Mouse (Mus musculus) mature B cell (primary cell): ENCODE measurements at regions not wholly inside any gene's neighbourhood (a gene's known extent, or its start where the extent isn't known, plus 50 kb on each side); places are given as distances from the start of the nearest gene placed in this dataset.

Experiments
- in situ Hi-C: fragments of 300-500 bp; cut with MboI; formaldehyde crosslinking; loops from 2 replicates; pipeline ENCODE4 v1.14.3; 2019

- in situ Hi-C loops, result no loop called here
These were observed 102.3 kb downstream of the Gm26897 start for GRCm38 (mm10) chr5:111835737-111836667.

- in situ Hi-C loops, result no loop called here
These were observed 103.0 kb downstream of the Gm26897 start for GRCm38 (mm10) chr5:111836668-111837234.

- in situ Hi-C loops, result no loop called here
These were observed 108.7 kb downstream of the Gm26897 start for GRCm38 (mm10) chr5:111842461-111842860.

- in situ Hi-C loops, result no loop called here
These were observed 110.0 kb downstream of the Gm26897 start for GRCm38 (mm10) chr5:111843622-111844239.

- in situ Hi-C loops, result no loop called here
These were observed 110.8 kb downstream of the Gm26897 start for GRCm38 (mm10) chr5:111844528-111844927.

GRCm38 (mm10) chr5:111848917-111849316 lies 115.2 kb downstream of the Gm26897 start:
- in situ Hi-C loops, result no loop called here

GRCm38 (mm10) chr5:111852682-111853081 lies 119.0 kb downstream of the Gm26897 start:
- in situ Hi-C loops, result no loop called here

- in situ Hi-C loops, result no loop called here
These were observed 121.6 kb downstream of the Gm26897 start for GRCm38 (mm10) chr5:111855366-111855765.

- in situ Hi-C loops, result no loop called here
These were observed 123.5 kb downstream of the Gm26897 start for GRCm38 (mm10) chr5:111857200-111857599.

- in situ Hi-C loops, result no loop called here
These were observed 126.7 kb downstream of the Gm26897 start for GRCm38 (mm10) chr5:111860436-111860835.

GRCm38 (mm10) chr5:111862331-111862730 lies 128.6 kb downstream of the Gm26897 start:
- in situ Hi-C loops, result no loop called here

- in situ Hi-C loops, result no loop called here
These were observed 130.2 kb downstream of the Gm26897 start for GRCm38 (mm10) chr5:111863922-111864321.

- in situ Hi-C loops, result no loop called here
These were observed 130.9 kb downstream of the Gm26897 start for GRCm38 (mm10) chr5:111864606-111865005.

- in situ Hi-C loops, result no loop called here
These were observed 135.3 kb downstream of the Gm26897 start for GRCm38 (mm10) chr5:111869011-111869410.

GRCm38 (mm10) chr5:111877165-111877793 lies 143.6 kb downstream of the Gm26897 start:
- in situ Hi-C loops, result no loop called here

- in situ Hi-C loops, result no loop called here
These were observed 145.3 kb downstream of the Gm26897 start for GRCm38 (mm10) chr5:111879044-111879443.

GRCm38 (mm10) chr5:111880268-111880667 lies 146.5 kb downstream of the Gm26897 start:
- in situ Hi-C loops, result no loop called here

- in situ Hi-C loops, result no loop called here
These were observed 147.8 kb downstream of the Gm26897 start for GRCm38 (mm10) chr5:111881517-111881916.

GRCm38 (mm10) chr5:111887281-111887680 lies 153.6 kb downstream of the Gm26897 start:
- in situ Hi-C loops, result no loop called here

- in situ Hi-C loops, result no loop called here
These were observed 157.1 kb downstream of the Gm26897 start for GRCm38 (mm10) chr5:111890800-111891199.

- in situ Hi-C loops, result no loop called here
These were observed 157.6 kb downstream of the Gm26897 start for GRCm38 (mm10) chr5:111891261-111891693.

GRCm38 (mm10) chr5:111892956-111893355 lies 159.2 kb downstream of the Gm26897 start:
- in situ Hi-C loops, result no loop called here
